Mouse (Mus musculus) heart, postnatal 0 days (tissue): Measurements from ENCODE around the gene Mta1.

Experiments used
- CTCF ChIP-seq: IDR thresholded peaks from 2 replicates; pipeline ENCODE4 v1.5.1; 2016; ENCODE audit warnings: antibody characterized with exemption, control low read depth, low read depth
- EP300 ChIP-seq: IDR thresholded peaks from 2 replicates; pipeline ENCODE4 v1.6.1; 2016; ENCODE audit warnings: antibody characterized with exemption, low read depth

GRCm38 (mm10) chr12:113050671-113051070 is 47.4 kb upstream of the Mta1 start:
- TF ChIP-seq CTCF (no peak), EP300 (no peak)
